Mouse (Mus musculus) myocyte (in vitro differentiated cells): ENCODE measurements around the gene Nid2. TPM values are rescaled to one million over a fixed set of nuclear protein-coding genes. Genes with fewer than 3 reads are reported as not detected.

Experiments
- H3K27me3 ChIP-seq: one replicate; pipeline ENCODE4 v1.6.1; 2011; ENCODE audit not compliant: control insufficient read depth, insufficient read depth, insufficient read length
- H3K36me3 ChIP-seq: one replicate; pipeline ENCODE4 v1.6.1; 2011; ENCODE audit not compliant: control insufficient read depth, insufficient read depth
- H3K4me2 ChIP-seq: one replicate; pipeline ENCODE4 v1.6.1; 2011; ENCODE audit warnings: low read depth, control low read depth
- H3K4me3 ChIP-seq: one replicate; pipeline ENCODE4 v1.5.1; 2011; ENCODE audit warnings: mild to moderate bottlenecking, control low read depth, moderate library complexity
- H3K79me2 ChIP-seq: one replicate; pipeline ENCODE4 v1.6.1; 2011; ENCODE audit not compliant: control insufficient read depth, insufficient read depth
- H3ac ChIP-seq: one replicate; pipeline ENCODE4 v1.6.1; 2011; ENCODE audit not compliant: control insufficient read depth, insufficient read length
- CEBPB ChIP-seq: IDR thresholded peaks from 2 replicates; pipeline ENCODE4 v1.6.1; 2011; ENCODE audit warnings: mild to moderate bottlenecking, moderate library complexity; ENCODE audit not compliant: poor library complexity, insufficient read depth, severe bottlenecking
- E2F4 ChIP-seq: IDR thresholded peaks from one replicate; pipeline ENCODE4 v1.6.1; 2011; ENCODE audit warnings: mild to moderate bottlenecking, control low read depth, moderate library complexity; ENCODE audit not compliant: insufficient read depth
- MAX ChIP-seq: IDR thresholded peaks from one replicate; pipeline ENCODE4 v1.6.1; 2011; ENCODE audit warnings: low read depth, mild to moderate bottlenecking, control low read depth
- MYOD1 ChIP-seq, 3 experiments: IDR thresholded peaks; one replicate each; pipeline ENCODE4 v1.6.1; 2011; ENCODE audit warnings: control low read depth in 2 of 3, low read depth in 2 of 3, mild to moderate bottlenecking in 2 of 3, moderate library complexity in 1 of 3; ENCODE audit not compliant: insufficient read length in 2 of 3, control insufficient read depth in 1 of 3
- MYOG ChIP-seq, 3 experiments: IDR thresholded peaks; one replicate each; pipeline ENCODE4 v1.6.1; 2011; ENCODE audit warnings: control low read depth in 2 of 3, low read depth in 2 of 3, mild to moderate bottlenecking in 2 of 3; ENCODE audit not compliant: insufficient read length in 2 of 3, control insufficient read depth in 1 of 3, insufficient read depth in 1 of 3
- POLR2A ChIP-seq: IDR thresholded peaks from one replicate; pipeline ENCODE4 v1.6.1; 2011; ENCODE audit warnings: low read depth, mild to moderate bottlenecking, control low read depth, moderate library complexity; ENCODE audit not compliant: insufficient read length
- POLR2AphosphoS2 ChIP-seq: IDR thresholded peaks from one replicate; pipeline ENCODE4 v1.6.1; 2011; ENCODE audit warnings: low read depth, control low read depth; ENCODE audit not compliant: insufficient read length
- REST ChIP-seq: IDR thresholded peaks from one replicate; pipeline ENCODE4 v1.6.1; 2011; ENCODE audit warnings: mild to moderate bottlenecking, control low read depth, moderate library complexity; ENCODE audit not compliant: insufficient read depth, insufficient read length
- SRF ChIP-seq: IDR thresholded peaks from one replicate; pipeline ENCODE4 v1.6.1; 2011; ENCODE audit warnings: low read depth; ENCODE audit not compliant: control insufficient read depth, insufficient read length
- TCF12 ChIP-seq: IDR thresholded peaks from one replicate; pipeline ENCODE4 v1.6.1; 2011; ENCODE audit warnings: mild to moderate bottlenecking, control low read depth; ENCODE audit not compliant: poor library complexity, insufficient read depth, severe bottlenecking
- TCF3 ChIP-seq: IDR thresholded peaks from one replicate; pipeline ENCODE4 v1.6.1; 2011; ENCODE audit warnings: low read depth, control low read depth; ENCODE audit not compliant: insufficient read length
- USF1 ChIP-seq: IDR thresholded peaks from one replicate; pipeline ENCODE4 v1.6.1; 2011; ENCODE audit warnings: low read depth, mild to moderate bottlenecking, control low read depth, moderate library complexity
- polyA plus RNA-seq: library from polyadenylated mRNA; unstranded; fragments of >200 nt; fragmentation: generic; extraction: Trizol; gene quantifications from one replicate; pipeline ENCODE4 v1.2.1, GENCODE M21; 2012; ENCODE audit warnings: missing spikeins

Gene Nid2
- polyA plus RNA-seq, 1 experiment = 52.6 TPM

DNA sequence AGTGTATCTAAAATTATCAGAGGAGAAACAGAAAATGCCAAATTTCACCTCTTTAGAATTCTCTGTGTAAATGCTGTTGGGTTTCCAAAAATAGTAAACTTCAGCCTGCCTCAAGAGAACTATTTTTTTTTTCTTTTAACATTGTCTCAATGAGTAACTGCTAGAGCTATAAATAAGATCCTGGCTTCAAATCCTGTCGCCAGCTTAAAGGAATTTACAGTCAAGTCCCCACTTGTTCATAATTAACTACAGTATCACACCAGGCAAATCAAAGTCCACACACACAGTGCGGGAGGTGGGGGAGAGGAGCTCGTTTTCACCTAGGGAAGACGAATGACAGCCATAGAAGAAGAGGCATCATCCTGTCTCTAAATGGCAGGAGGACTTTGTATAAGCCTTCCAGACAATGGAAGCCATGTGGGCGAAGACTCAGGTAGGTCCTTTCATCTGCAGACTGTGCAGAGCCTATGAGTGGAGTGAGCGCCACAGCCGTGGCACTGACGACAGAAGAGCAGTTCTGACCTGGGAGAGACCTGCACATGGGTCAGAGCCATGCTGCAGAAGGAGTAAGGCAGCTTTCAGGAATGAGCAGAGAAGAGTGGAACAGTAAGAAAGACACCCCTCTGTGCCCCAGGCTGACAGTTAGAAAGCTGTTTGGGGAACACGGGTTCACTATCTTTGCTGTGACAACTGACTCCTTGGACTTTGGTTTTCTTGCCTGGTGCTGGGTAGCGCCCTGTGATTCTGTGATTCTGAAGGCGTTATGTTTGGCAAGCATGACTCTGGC lies 43.2 kb upstream of the Nid2 start:
- H3K79me2 ChIP-seq = no peaks in the 10 kb centered on the region
- H3ac ChIP-seq = no peak overlapping the region
- no peaks in the 10 kb centered on the region for H3K27me3 ChIP-seq
- H3K4me2 ChIP-seq = peak overlapping the region; percentile 59
- H3K4me3 ChIP-seq = no peak overlapping the region
- TF ChIP-seq MYOD1 (IDR thresholded peaks at IDR 0.05; ENCODE audit: control insufficient read depth in 1 of 3, insufficient read length in 2 of 3, low read depth in 2 of 3) (no peak), MAX (no peak), TCF12 (no peak), MYOG (IDR thresholded peaks at IDR 0.05; ENCODE audit: control insufficient read depth in 1 of 3, insufficient read depth in 1 of 3, insufficient read length in 2 of 3, low read depth in 2 of 3) (no peak)
- no peaks in the 10 kb centered on the region for H3K36me3 ChIP-seq

DNA sequence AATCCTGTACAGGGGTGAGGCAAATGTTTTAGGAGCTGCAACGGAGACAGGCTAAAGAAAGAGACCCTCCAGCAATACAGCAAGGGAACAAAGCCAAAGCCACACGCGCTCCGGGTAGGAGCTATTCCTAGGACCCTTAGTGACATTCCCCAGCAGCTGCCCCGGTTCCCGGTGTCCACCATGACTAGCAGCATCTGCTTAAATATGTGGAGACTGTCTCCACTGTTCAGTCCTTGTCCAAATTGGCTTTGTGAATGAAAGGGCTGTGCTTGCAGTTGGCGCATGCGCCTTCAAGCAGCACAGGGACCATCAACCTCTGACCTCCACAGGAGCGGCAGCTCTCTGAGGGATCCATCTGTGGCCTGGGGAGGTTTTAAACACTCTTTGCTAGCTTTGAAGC lies 41.9 kb upstream of the Nid2 start:
- TF ChIP-seq SRF = no peak
- TF ChIP-seq MYOD1 (IDR thresholded peaks at IDR 0.05; ENCODE audit: control insufficient read depth in 1 of 3, insufficient read length in 2 of 3, low read depth in 2 of 3) = peak in 2 of 3 experiments; percentile 61 to 76
- no peak overlapping the region for H3K4me2 ChIP-seq

DNA sequence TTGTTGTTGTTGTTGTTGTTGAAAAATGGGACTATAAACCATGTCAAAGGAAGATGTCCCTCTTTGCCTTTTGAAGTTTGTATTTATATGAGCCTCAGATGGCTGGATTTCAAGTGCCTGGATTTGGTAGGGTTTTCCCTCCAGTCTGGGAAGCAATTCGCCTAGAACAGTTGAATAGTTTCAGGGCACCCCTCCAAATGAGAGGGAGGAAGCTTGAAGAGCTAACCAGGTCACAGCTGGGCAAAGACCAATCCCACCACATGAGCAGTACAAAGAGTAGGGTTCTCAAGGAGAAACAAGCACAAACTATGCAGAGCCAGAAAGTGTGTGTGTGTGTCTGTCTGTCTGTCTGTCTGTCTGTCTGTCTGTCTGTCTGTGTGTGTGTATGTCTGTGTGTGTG lies 39.3 kb upstream of the Nid2 start:
- Histone ChIP-seq H3K36me3 (no peaks in the 10 kb centered on the region), H3K79me2 (no peaks in the 10 kb centered on the region), H3K4me3 (no peak overlapping the region), H3K4me2 (no peak overlapping the region), H3ac (no peak overlapping the region), H3K27me3 (no peaks in the 10 kb centered on the region)
- TF ChIP-seq TCF3 (no peak), SRF (no peak), POLR2AphosphoS2 (no peak), USF1 (no peak), MYOD1 (IDR thresholded peaks at IDR 0.05; ENCODE audit: control insufficient read depth in 1 of 3, insufficient read length in 2 of 3, low read depth in 2 of 3) (no peak), MYOG (IDR thresholded peaks at IDR 0.05; ENCODE audit: control insufficient read depth in 1 of 3, insufficient read depth in 1 of 3, insufficient read length in 2 of 3, low read depth in 2 of 3) (no peak), REST (no peak), POLR2A (no peak), TCF12 (no peak), E2F4 (no peak), CEBPB (no peak), MAX (no peak)

More for the DNA sequence above, 41.9 kb upstream of the Nid2 start:
- Histone ChIP-seq H3K36me3 (no peaks in the 10 kb centered on the region), H3K79me2 (no peaks in the 10 kb centered on the region), H3K27me3 (no peaks in the 10 kb centered on the region), H3K4me3 (no peak overlapping the region), H3ac (no peak overlapping the region)

DNA sequence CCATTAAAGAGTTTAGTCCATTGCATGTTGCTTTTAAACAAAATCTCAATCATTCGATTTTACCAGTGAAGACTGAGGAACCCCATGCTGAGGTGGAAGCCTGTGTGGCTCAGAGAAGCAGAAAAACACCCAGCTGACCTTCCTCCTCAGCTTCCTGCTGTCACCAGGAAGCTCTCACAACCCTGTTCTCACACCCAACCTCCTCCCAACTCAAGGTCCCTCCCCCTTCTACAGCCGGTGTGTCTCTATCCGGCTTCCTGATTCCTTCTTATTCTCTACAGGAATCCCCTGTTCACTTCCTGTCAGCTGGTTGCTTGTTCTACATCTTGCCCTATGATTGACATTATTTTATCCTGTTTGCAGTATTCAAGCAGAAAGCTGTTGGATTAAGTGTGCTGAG lies 38.0 kb upstream of the Nid2 start:
- Histone ChIP-seq H3K4me3 (no peak overlapping the region), H3K79me2 (no peaks in the 10 kb centered on the region), H3K27me3 (no peaks in the 10 kb centered on the region), H3ac (no peak overlapping the region), H3K4me2 (no peak overlapping the region), H3K36me3 (no peaks in the 10 kb centered on the region)
- TF ChIP-seq MYOD1 (IDR thresholded peaks at IDR 0.05; ENCODE audit: control insufficient read depth in 1 of 3, insufficient read length in 2 of 3, low read depth in 2 of 3) = no peak
- TF ChIP-seq MAX = no peak
- no peak for TF ChIP-seq TCF3
- no peak for TF ChIP-seq E2F4
- TF ChIP-seq CEBPB = no peak
- no peak for TF ChIP-seq USF1
- no peak for TF ChIP-seq REST
- TF ChIP-seq POLR2A = no peak
- TF ChIP-seq POLR2AphosphoS2 = no peak

DNA sequence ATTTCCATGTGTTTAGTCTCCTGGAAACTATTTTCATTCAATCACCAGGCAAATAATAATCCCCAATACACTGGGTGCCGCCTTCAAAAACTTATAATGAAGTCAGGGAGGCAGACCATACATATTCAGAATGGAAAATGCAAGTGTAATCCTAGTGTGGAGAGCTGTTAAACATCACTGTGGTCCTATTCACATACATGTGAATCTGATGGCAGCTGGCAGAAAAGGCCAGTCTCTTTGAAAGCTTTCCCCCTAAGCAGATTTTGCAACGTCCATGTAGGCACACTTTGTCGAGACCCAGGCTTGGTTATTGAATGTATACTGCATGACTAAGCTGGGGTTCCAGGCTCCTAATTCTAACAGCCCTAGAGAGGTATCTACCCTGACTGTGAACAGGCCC lies 32.0 kb upstream of the Nid2 start:
- Histone ChIP-seq H3K4me2 (no peak overlapping the region), H3K27me3 (no peaks in the 10 kb centered on the region), H3ac (no peak overlapping the region), H3K4me3 (no peak overlapping the region), H3K36me3 (no peaks in the 10 kb centered on the region), H3K79me2 (no peaks in the 10 kb centered on the region)
- TF ChIP-seq SRF = no peak
- no peak for TF ChIP-seq TCF3
- no peak for TF ChIP-seq TCF12
- no peak for TF ChIP-seq E2F4
- TF ChIP-seq USF1 = no peak
- TF ChIP-seq POLR2A = no peak
- TF ChIP-seq MYOG (IDR thresholded peaks at IDR 0.05; ENCODE audit: control insufficient read depth in 1 of 3, insufficient read depth in 1 of 3, insufficient read length in 2 of 3, low read depth in 2 of 3) = no peak
- no peak for TF ChIP-seq MAX
- no peak for TF ChIP-seq REST
- TF ChIP-seq POLR2AphosphoS2 = no peak
- TF ChIP-seq CEBPB = no peak
